ENCODE assay signal across 23 mouse cellular contexts in the genomic region with DNA sequence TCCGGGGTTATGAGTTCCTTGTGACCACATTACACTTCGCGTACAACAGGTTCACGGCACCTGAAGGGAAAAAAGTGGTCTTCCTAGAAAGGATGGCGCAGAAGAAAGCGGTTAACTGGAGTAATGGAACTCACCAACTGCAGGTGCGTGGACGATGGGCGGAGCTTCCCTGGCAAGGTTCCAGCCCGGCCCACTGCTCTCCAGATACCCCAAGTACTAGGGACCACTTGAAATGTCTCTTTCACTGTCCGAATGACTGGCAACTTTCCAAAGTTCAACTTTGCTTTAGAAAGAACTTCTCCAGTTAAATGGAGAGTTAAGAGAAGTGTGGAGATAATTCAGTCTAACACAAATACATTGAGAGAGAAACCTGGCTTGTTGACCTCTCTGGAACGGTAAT.
DNase-seq lines count a peak whose midpoint lies in the region; ATAC-seq lines count a peak whose summit lies in the region.
"Had no signal": no experiment of that assay in that cellular context is flagged by ENCODE, and none has a peak within 500 bp of the region (broad histone marks: within the 10 kb centered on the region; RNA-seq: fewer than 3 reads in every experiment).

No protein-coding gene starts in this region.

- H3K36me3 ChIP-seq in heart, embryonic 11.5 days (ENCODE audit: control insufficient read depth, insufficient read depth, low read length) = no peaks in the 10 kb centered on the region
- H3K36me3 ChIP-seq in limb, embryonic 13.5 days = no peaks in the 10 kb centered on the region
- H3K36me3 ChIP-seq in limb, embryonic 10.5 days = no peaks in the 10 kb centered on the region
- H3K36me3 ChIP-seq: embryonic facial prominence, embryonic 15.5 days; forebrain, embryonic 10.5 days; hindbrain, embryonic 12.5 days; midbrain, embryonic 10.5 days had no signal

- H3K4me1 ChIP-seq in heart, embryonic 11.5 days (ENCODE audit: control insufficient read depth, insufficient read depth, low read length) = no peaks in the 10 kb centered on the region
- H3K4me1 ChIP-seq in limb, embryonic 13.5 days = no peaks in the 10 kb centered on the region
- no peaks in the 10 kb centered on the region for H3K4me1 ChIP-seq in limb, embryonic 10.5 days
- H3K4me1 ChIP-seq: forebrain, embryonic 10.5 days; hindbrain, embryonic 12.5 days; midbrain, embryonic 10.5 days had no signal

- no peaks in the 10 kb centered on the region for H3K9me3 ChIP-seq in heart, embryonic 11.5 days (replicated peaks; ENCODE audit: control insufficient read depth, low read length)
- no peaks in the 10 kb centered on the region for H3K9me3 ChIP-seq in limb, embryonic 13.5 days
- H3K9me3 ChIP-seq in limb, embryonic 10.5 days (replicated peaks) = no peaks in the 10 kb centered on the region
- H3K9me3 ChIP-seq: embryonic facial prominence, embryonic 15.5 days; forebrain, embryonic 10.5 days; hindbrain, embryonic 12.5 days; midbrain, embryonic 10.5 days had no signal

- no peak for DNase-seq in heart, postnatal 25 days (ENCODE audit: low spot score)
- DNase-seq in limb, embryonic 10.5 days (ENCODE audit: low spot score) = no peak
- DNase-seq in lung, postnatal 14 days = peak; percentile 58
- no peak for DNase-seq in frontal cortex, adult 2 months (ENCODE audit: extremely low spot score in 1 of 2, low spot score in 1 of 2)
- DNase-seq in kidney, adult 18-20 months = no peak
- DNase-seq: adrenal gland, postnatal 36 days; cerebellum, adult 9-10 months; gastrocnemius, postnatal 14 days; kidney, adult 9 months; kidney, postnatal 36 days; layer of hippocampus, adult 9-11 months; liver; liver, postnatal 0 days; right cerebral cortex, postnatal 4 days had no signal

- H3K9ac ChIP-seq in heart, embryonic 11.5 days (ENCODE audit: low read depth, low read length) = no peak overlapping the region
- no peak overlapping the region for H3K9ac ChIP-seq in limb, embryonic 13.5 days
- H3K9ac ChIP-seq: embryonic facial prominence, embryonic 15.5 days; hindbrain, embryonic 12.5 days; liver, postnatal 0 days had no signal

- intact Hi-C loops in heart, postnatal 25 days (cut with DNase I) = no loop called here

- 76% methylated on average over 12 of the region's 12 CpGs for whole genome bisulfite sequencing in heart, embryonic 11.5 days (ENCODE audit: insufficient replicate concordance)
- WGBS in limb, embryonic 13.5 days = 74% methylated on average over 12 of the region's 12 CpGs
- 94% methylated on average over 12 of the region's 12 CpGs for WGBS in limb, embryonic 10.5 days

- ATAC-seq in heart, embryonic 11.5 days (replicated peaks; ENCODE audit: insufficient number of reproducible peaks, low FRiP score, low TSS enrichment) = 0 out of 2 replicates have a peak, but pooled peaks have one; percentile 46
- ATAC-seq in limb, embryonic 13.5 days (ENCODE audit: low FRiP score, low read depth) = peak; percentile 51; the same call in 1 of the 2 replicates
- ATAC-seq in CD4-positive, CD25-positive, alpha-beta regulatory T cell, adult 4 months = no peak
- ATAC-seq: inflammation-experienced regulatory T-cells, adult 6 months; liver, postnatal 0 days; Patski had no signal

- H3K27ac ChIP-seq in heart, embryonic 11.5 days (ENCODE audit: low read depth, low read length) = no peak overlapping the region
- H3K27ac ChIP-seq in limb, embryonic 13.5 days = no peak overlapping the region
- no peak overlapping the region for H3K27ac ChIP-seq in limb, embryonic 10.5 days
- H3K27ac ChIP-seq: embryonic facial prominence, embryonic 15.5 days; forebrain, embryonic 10.5 days; hindbrain, embryonic 12.5 days; midbrain, embryonic 10.5 days had no signal

- no peak overlapping the region for H3K4me3 ChIP-seq in heart, embryonic 11.5 days (ENCODE audit: low read depth, low read length)
- H3K4me3 ChIP-seq in limb, embryonic 13.5 days = no peak overlapping the region
- H3K4me3 ChIP-seq in limb, embryonic 10.5 days = no peak overlapping the region
- H3K4me3 ChIP-seq: embryonic facial prominence, embryonic 15.5 days; forebrain, embryonic 10.5 days; hindbrain, embryonic 12.5 days; midbrain, embryonic 10.5 days had no signal

- H3K27me3 ChIP-seq in heart, embryonic 11.5 days (ENCODE audit: control insufficient read depth, insufficient read depth, low read length) = no peaks in the 10 kb centered on the region
- H3K27me3 ChIP-seq in limb, embryonic 13.5 days = no peaks in the 10 kb centered on the region
- no peaks in the 10 kb centered on the region for H3K27me3 ChIP-seq in limb, embryonic 10.5 days (ENCODE audit: low read depth, poor library complexity, severe bottlenecking)
- H3K27me3 ChIP-seq: embryonic facial prominence, embryonic 15.5 days; hindbrain, embryonic 12.5 days; Patski had no signal

- no peak overlapping the region for H3K4me2 ChIP-seq in heart, embryonic 11.5 days
- H3K4me2 ChIP-seq in limb, embryonic 13.5 days (replicated peaks) = no peak overlapping the region
- H3K4me2 ChIP-seq: embryonic facial prominence, embryonic 15.5 days; hindbrain, embryonic 12.5 days had no signal
